Mouse (Mus musculus) B cell, adult 2 months (primary cell): ENCODE results near the gene Cercam.
A peak's percentile ranks its signal among the peaks of the same experiment; 100 is the strongest.

ENCODE experiments used
- DNase-seq, 2 experiments: peaks; one replicate each; pipeline ENCODE4 v3.0.0; 2022

Gene Cercam

GRCm38 (mm10) chr2:29855585-29856210 lies 13.3 kb upstream of the Cercam start:
- no peak for DNase-seq

GRCm38 (mm10) chr2:29856451-29857260 lies 12.3 kb upstream of the Cercam start:
- no peak for DNase-seq

- DNase-seq: no peak
Measured at GRCm38 (mm10) chr2:29857341-29857740, 11.6 kb upstream of the Cercam start.

- DNase-seq: no peak
Measured at GRCm38 (mm10) chr2:29857967-29858366, 11.0 kb upstream of the Cercam start.

GRCm38 (mm10) chr2:29858748-29859473 lies 10.1 kb upstream of the Cercam start:
- peak; percentile 62 to 65 for DNase-seq

- no peak for DNase-seq
Measured at GRCm38 (mm10) chr2:29865125-29865524, 3.8 kb upstream of the Cercam start.

GRCm38 (mm10) chr2:29869646-29870451 lies 885 bp downstream of the Cercam start:
- DNase-seq: peak in 1 of 2 experiments; percentile 32

- no peak for DNase-seq
Measured at GRCm38 (mm10) chr2:29872581-29873295, 3.8 kb downstream of the Cercam start.

GRCm38 (mm10) chr2:29873801-29874200 lies 4.8 kb downstream of the Cercam start:
- no peak for DNase-seq

GRCm38 (mm10) chr2:29878061-29878460 lies 9.1 kb downstream of the Cercam start:
- DNase-seq: no peak

- no peak for DNase-seq
Measured at GRCm38 (mm10) chr2:29879191-29879590, 10.2 kb downstream of the Cercam start.

- no peak for DNase-seq
Measured at GRCm38 (mm10) chr2:29879964-29880830, 11.2 kb downstream of the Cercam start.

GRCm38 (mm10) chr2:29886659-29887292 lies 17.8 kb downstream of the Cercam start:
- DNase-seq: peak in 1 of 2 experiments; percentile 10

GRCm38 (mm10) chr2:29889066-29889944 lies 20.3 kb downstream of the Cercam start, which contains the start of gene Odf2:
Gene Odf2, plus strand, starts transcription at chr2:29889221.
- DNase-seq: peak; percentile 100

- peak; percentile 56 to 57 for DNase-seq
Measured at GRCm38 (mm10) chr2:29889991-29890833, 21.2 kb downstream of the Cercam start.

- no peak for DNase-seq
Measured at GRCm38 (mm10) chr2:29891773-29892172, 22.8 kb downstream of the Cercam start.

- DNase-seq: no peak
Measured at GRCm38 (mm10) chr2:29896071-29896470, 27.1 kb downstream of the Cercam start.

GRCm38 (mm10) chr2:29897366-29897765 lies 28.4 kb downstream of the Cercam start:
- no peak for DNase-seq
